Mouse (Mus musculus): ENCODE data around the gene Gm4216.
"Not testable (repeated sequence)": the region's sequence is repeated elsewhere in the genome, so short reads cannot be mapped to it uniquely, and the experiment has no call there.

- not testable (repeated sequence) for TF ChIP-seq CTCF (IDR thresholded peaks at IDR 0.05; ENCODE audit: control insufficient read depth, insufficient read depth, insufficient read length); MAX (IDR thresholded peaks at IDR 0.05); CEBPB (IDR thresholded peaks at IDR 0.05; ENCODE audit: low read depth); MYOG (IDR thresholded peaks at IDR 0.05; ENCODE audit: control insufficient read depth, extremely low read depth, insufficient read length); USF1 (IDR thresholded peaks at IDR 0.05; ENCODE audit: low read depth); FOSL1 (IDR thresholded peaks at IDR 0.05; ENCODE audit: insufficient read depth, low read length, poor library complexity, severe bottlenecking)
These were observed 47.6 kb upstream of the Gm4216 start, which contains the start of gene Gm8720 for GRCm38 (mm10) chr7:23067356-23067755.
